Comparison of ENCODE assay signal across 8 mouse cellular contexts in genomic region chr1:165840548-165841230, GRCm38 (mm10). TPM values are rescaled to one million over a fixed set of nuclear protein-coding genes. Genes with fewer than 3 reads are reported as not detected.
DNase-seq lines count a peak whose midpoint lies in the region; ATAC-seq and TF ChIP-seq lines count a peak whose summit lies in the region.

No protein-coding gene starts in this region.

- no peaks in the 10 kb centered on the region for H3K27me3 ChIP-seq in embryonic facial prominence, embryonic 11.5 days (ENCODE audit: control insufficient read depth, insufficient read depth, low read length)
- peaks cover 12% of the 10 kb centered on the region; the same call in 1 of the 2 replicates for H3K27me3 ChIP-seq in hindbrain, postnatal 0 days (ENCODE audit: insufficient read depth, low read length)
- H3K27me3 ChIP-seq in midbrain, embryonic 14.5 days (ENCODE audit: control insufficient read depth, insufficient read depth, low read length): peaks cover 16% of the 10 kb centered on the region; the same call in 1 of the 2 replicates

- peak overlapping the region; percentile 59 for H3K4me3 ChIP-seq in gastrocnemius, adult 2 months
- H3K4me3 ChIP-seq in embryonic facial prominence, embryonic 11.5 days (ENCODE audit: low read depth, low read length): peak overlapping the region; percentile 29
- peak overlapping the region; percentile 24 for H3K4me3 ChIP-seq in hindbrain, postnatal 0 days (ENCODE audit: low read length)
- H3K4me3 ChIP-seq in midbrain, embryonic 14.5 days (replicated peaks; ENCODE audit: low read depth, low read length): peak overlapping the region; percentile 30

- WGBS in embryonic facial prominence, embryonic 11.5 days: 9% methylated on average over 31 of the region's 31 CpGs
- WGBS in hindbrain, postnatal 0 days: 14% methylated on average over 31 of the region's 31 CpGs
- 10% methylated on average over 31 of the region's 31 CpGs for WGBS in midbrain, embryonic 14.5 days

- no peaks in the 10 kb centered on the region for H3K36me3 ChIP-seq in embryonic facial prominence, embryonic 11.5 days (replicated peaks; ENCODE audit: control insufficient read depth, insufficient read depth, low read depth, low read length)
- no peaks in the 10 kb centered on the region for H3K36me3 ChIP-seq in hindbrain, postnatal 0 days (ENCODE audit: insufficient read depth, low read length)
- H3K36me3 ChIP-seq in midbrain, embryonic 14.5 days (ENCODE audit: control insufficient read depth, insufficient read depth, low read length): no peaks in the 10 kb centered on the region

- intact Hi-C loops in gastrocnemius, adult 2 months (cut with DNase I): no loop called here
- intact Hi-C loops in gastrocnemius, postnatal 36 days (cut with DNase I): no loop called here

- peak overlapping the region; percentile 71 for H3K9ac ChIP-seq in embryonic facial prominence, embryonic 11.5 days (replicated peaks; ENCODE audit: low read length)
- H3K9ac ChIP-seq in hindbrain, postnatal 0 days (replicated peaks; ENCODE audit: low read length): 0 out of 2 replicates have a peak overlapping the region, but pooled peaks have one; percentile 18
- peak overlapping the region; percentile 53 for H3K9ac ChIP-seq in midbrain, embryonic 14.5 days (replicated peaks; ENCODE audit: low read length)

- TF ChIP-seq CTCF in gastrocnemius, adult 2 months (IDR thresholded peaks at IDR 0.05): no peak
- no peak for TF ChIP-seq CTCF in hindbrain, postnatal 0 days (IDR thresholded peaks at IDR 0.05; ENCODE audit: low read depth)

- no peak for DNase-seq in gastrocnemius, adult 2 months
- no peak for DNase-seq in gastrocnemius, postnatal 36 days
- DNase-seq in CD4-positive helper T cell, adult 2 months (ENCODE audit: low read depth, low spot score): peak; percentile 81
- peak; percentile 59 for DNase-seq in embryonic facial prominence, embryonic 11.5 days (ENCODE audit: low spot score)
- DNase-seq in hindbrain, postnatal 0 days (ENCODE audit: low spot score): no peak
- DNase-seq in midbrain, embryonic 14.5 days: peak; percentile 65
- DNase-seq in MN1 (ENCODE audit: low spot score): no peak
- no peak for DNase-seq in gastrocnemius, adult 8-10 months (ENCODE audit: low spot score in 2 of 2)

- no peaks in the 10 kb centered on the region for H3K9me3 ChIP-seq in embryonic facial prominence, embryonic 11.5 days (replicated peaks; ENCODE audit: control insufficient read depth, low read length)
- H3K9me3 ChIP-seq in hindbrain, postnatal 0 days (ENCODE audit: low read length): no peaks in the 10 kb centered on the region
- no peaks in the 10 kb centered on the region for H3K9me3 ChIP-seq in midbrain, embryonic 14.5 days (ENCODE audit: control insufficient read depth, low read length)

- H3K27ac ChIP-seq in gastrocnemius, adult 2 months: peak overlapping the region; percentile 74
- H3K27ac ChIP-seq in embryonic facial prominence, embryonic 11.5 days (replicated peaks; ENCODE audit: low read depth, low read length): no peak overlapping the region
- no peak overlapping the region for H3K27ac ChIP-seq in hindbrain, postnatal 0 days
- no peak overlapping the region for H3K27ac ChIP-seq in midbrain, embryonic 14.5 days (replicated peaks; ENCODE audit: low read depth, low read length)

- H3K4me2 ChIP-seq in embryonic facial prominence, embryonic 11.5 days (ENCODE audit: low read depth, low read length): peak overlapping the region; percentile 87
- peak overlapping the region; percentile 50 for H3K4me2 ChIP-seq in hindbrain, postnatal 0 days (ENCODE audit: low read depth, low read length)
- peak overlapping the region; percentile 70 for H3K4me2 ChIP-seq in midbrain, embryonic 14.5 days (ENCODE audit: low read length)

- ATAC-seq in embryonic facial prominence, embryonic 11.5 days (replicated peaks; ENCODE audit: insufficient number of reproducible peaks, low FRiP score, low TSS enrichment, low read depth): no peak; the same call in 1 of the 2 replicates
- no peak for ATAC-seq in hindbrain, postnatal 0 days
- ATAC-seq in midbrain, embryonic 14.5 days (ENCODE audit: low FRiP score, low TSS enrichment): peak; percentile 48; the same call in 1 of the 2 replicates

- peaks cover 9% of the 10 kb centered on the region; the same call in 1 of the 2 replicates for H3K4me1 ChIP-seq in embryonic facial prominence, embryonic 11.5 days (ENCODE audit: control insufficient read depth, insufficient read depth, low read length)
- H3K4me1 ChIP-seq in hindbrain, postnatal 0 days (ENCODE audit: insufficient read depth, low read length): peaks cover 7% of the 10 kb centered on the region
- H3K4me1 ChIP-seq in midbrain, embryonic 14.5 days (ENCODE audit: control insufficient read depth, insufficient read depth, low read length): peaks cover 45% of the 10 kb centered on the region

RNA-seq across cellular contexts. Expression of gene Cd247, which starts 52.2 kb away (rescaled TPM):
- under 1 TPM; 0.17 to 0.38 TPM for total RNA-seq in gastrocnemius, adult 2 months (2021)
- 1 to 10 TPM in 1 of 2 experiments, under 1 TPM in 1; 0.67 to 2.3 TPM for total RNA-seq in gastrocnemius, postnatal 36 days (2021)
- 1.2 and 2.2 TPM in 2 replicates for polyA plus RNA-seq in embryonic facial prominence, embryonic 11.5 days (2014; fragmentation: Nextera tagmentation; extraction: Ambion mirVana)
- total RNA-seq in hindbrain, postnatal 0 days (2014; rRNA removed): not detected in 2 replicates
- 0.39 and 0.55 TPM in 2 replicates for polyA plus RNA-seq in hindbrain, postnatal 0 days (2015; fragmentation: Nextera tagmentation; extraction: Ambion mirVana)
- 1.5 and 2.1 TPM in 2 replicates for polyA plus RNA-seq in midbrain, embryonic 14.5 days (2014; fragmentation: Nextera tagmentation; extraction: Ambion mirVana)
- 1 to 10 TPM in 1 of 4 experiments, under 1 TPM in 3; 0.24 to 1.0 (median 0.68) TPM for total RNA-seq in gastrocnemius, adult 8-10 months (2022)

Comparison
In these comparisons a context has a peak if more than half of its experiments do, and no peak if none do; other contexts are left out.
1. DNase-seq: peak in CD4-positive helper T cell, adult 2 months (single experiment), embryonic facial prominence, embryonic 11.5 days (single experiment) and midbrain, embryonic 14.5 days (single experiment); none in gastrocnemius, adult 2 months (single experiment), gastrocnemius, postnatal 36 days (0 of 2), hindbrain, postnatal 0 days (single experiment), MN1 (single experiment) and gastrocnemius, adult 8-10 months (0 of 2).
2. H3K9ac ChIP-seq: peak in every context shown above with its lines; median percentile 71 in embryonic facial prominence, embryonic 11.5 days; 53 in midbrain, embryonic 14.5 days; 18 in hindbrain, postnatal 0 days.
3. Peak in every context shown above with its lines, with median percentiles within 50 percentile points of each other: H3K4me3 ChIP-seq and H3K4me2 ChIP-seq.